Mouse (Mus musculus): ENCODE results near the gene Ift172. TPM values are rescaled to one million over a fixed set of nuclear protein-coding genes. Genes with fewer than 3 reads are reported as not detected.

The Ift172 gene
- total RNA-seq (2021) = 100 to 1,000 TPM in 1 of 2 experiments, 10 to 100 TPM in 1; 78.3 to 102 TPM

- DNase-seq (ENCODE audit: low spot score in 2 of 2) = peak; percentile 96
- intact Hi-C loops (cut with DNase I) = loop anchor here (2.0 to 5.0 kb wide), 2 partner anchors 50 to 177 kb away; partner anchors contain the start of genes Gm9970 and Nrbp1
These were observed at the start of gene Ift172 for GRCm38 (mm10) chr5:31290521-31291360. TSS of gene Ift172 (minus strand) at chr5:31291116.

- intact Hi-C loops (cut with DNase I) = loop anchor here (5.0 kb wide), 1 partner anchor 111 kb away; no protein-coding TSS in a partner anchor
- DNase-seq (ENCODE audit: low spot score in 2 of 2) = peak; percentile 13 to 46
These were observed 37.3 kb upstream of the Ift172 start for GRCm38 (mm10) chr5:31328255-31328654.

- intact Hi-C loops (cut with DNase I) = loop anchor here (5.0 kb wide), 1 partner anchor 110 kb away; no protein-coding TSS in a partner anchor
- DNase-seq (ENCODE audit: low spot score in 2 of 2) = no peak
These were observed 35.9 kb upstream of the Ift172 start for GRCm38 (mm10) chr5:31326850-31327249.

- intact Hi-C loops (cut with DNase I) = no loop called here
- no peak for DNase-seq (ENCODE audit: low spot score in 2 of 2)
These were observed 33.2 kb upstream of the Ift172 start for GRCm38 (mm10) chr5:31324085-31324484.

GRCm38 (mm10) chr5:31322776-31323175, 31.9 kb upstream of the Ift172 start:
- intact Hi-C loops (cut with DNase I) = no loop called here
- DNase-seq (ENCODE audit: low spot score in 2 of 2) = no peak

- DNase-seq (ENCODE audit: low spot score in 2 of 2) = no peak
- intact Hi-C loops (cut with DNase I) = no loop called here
These were observed 21.9 kb upstream of the Ift172 start for GRCm38 (mm10) chr5:31312806-31313205.

- DNase-seq (ENCODE audit: low spot score in 2 of 2) = no peak
- intact Hi-C loops (cut with DNase I) = no loop called here
These were observed 12.2 kb upstream of the Ift172 start for GRCm38 (mm10) chr5:31303093-31303492.

GRCm38 (mm10) chr5:31301866-31302265, 10.9 kb upstream of the Ift172 start:
- DNase-seq (ENCODE audit: low spot score in 2 of 2) = no peak
- intact Hi-C loops (cut with DNase I) = no loop called here

GRCm38 (mm10) chr5:31298486-31298885, 7.6 kb upstream of the Ift172 start:
- DNase-seq (ENCODE audit: low spot score in 2 of 2) = no peak
- intact Hi-C loops (cut with DNase I) = no loop called here

GRCm38 (mm10) chr5:31297981-31298380, 7.1 kb upstream of the Ift172 start:
- intact Hi-C loops (cut with DNase I) = no loop called here
- no peak for DNase-seq (ENCODE audit: low spot score in 2 of 2)

GRCm38 (mm10) chr5:31297047-31297757, 6.3 kb upstream of the Ift172 start, which contains the start of gene Gckr:
TSS of gene Gckr (plus strand) at chr5:31297443.
- intact Hi-C loops (cut with DNase I) = no loop called here
- no peak for DNase-seq (ENCODE audit: low spot score in 2 of 2)

- intact Hi-C loops (cut with DNase I) = no loop called here
- peak; percentile 61 to 65 for DNase-seq (ENCODE audit: low spot score in 2 of 2)
These were observed 4.8 kb upstream of the Ift172 start, which contains the start of gene Fndc4 for GRCm38 (mm10) chr5:31295606-31296141. TSS of gene Fndc4 (minus strand) at chr5:31296080.

- DNase-seq (ENCODE audit: low spot score in 2 of 2) = peak in 1 of 2 experiments; percentile 18
- intact Hi-C loops (cut with DNase I) = loop anchor here (5.0 kb wide), 1 partner anchor 172 kb away; no protein-coding TSS in a partner anchor
These were observed 4.2 kb upstream of the Ift172 start for GRCm38 (mm10) chr5:31294964-31295605.

GRCm38 (mm10) chr5:31291361-31291688, 409 bp upstream of the Ift172 start:
- intact Hi-C loops (cut with DNase I) = loop anchor here (2.0 to 5.0 kb wide), 2 partner anchors 51 to 176 kb away; partner anchors contain the start of genes Gm9970 and Nrbp1
- no peak for DNase-seq (ENCODE audit: low spot score in 2 of 2)

- intact Hi-C loops (cut with DNase I) = loop anchor here (2.0 to 5.0 kb wide), 2 partner anchors 49 to 178 kb away; partner anchors contain the start of genes Gm9970 and Nrbp1
These were observed 1.2 kb downstream of the Ift172 start for GRCm38 (mm10) chr5:31289626-31290230.

GRCm38 (mm10) chr5:31288655-31289054, 2.3 kb downstream of the Ift172 start:
- no peak for DNase-seq (ENCODE audit: low spot score in 2 of 2)
- intact Hi-C loops (cut with DNase I) = no loop called here

More at GRCm38 (mm10) chr5:31289626-31290230, 1.2 kb downstream of the Ift172 start:
- DNase-seq (ENCODE audit: low spot score in 2 of 2) = no peak

GRCm38 (mm10) chr5:31288225-31288624, 2.7 kb downstream of the Ift172 start:
- intact Hi-C loops (cut with DNase I) = no loop called here
- DNase-seq (ENCODE audit: low spot score in 2 of 2) = no peak

- intact Hi-C loops (cut with DNase I) = no loop called here
- no peak for DNase-seq (ENCODE audit: low spot score in 2 of 2)
These were observed 11.5 kb downstream of the Ift172 start for GRCm38 (mm10) chr5:31279245-31279988.

All from left cerebral cortex, postnatal 36 days (tissue).